Mouse (Mus musculus) midbrain, embryonic 14.5 days (tissue): ENCODE data around the gene Adgrb3. TPM values are rescaled to one million over a fixed set of nuclear protein-coding genes. Genes with fewer than 3 reads are reported as not detected.
A peak's percentile ranks its signal among the peaks of the same experiment; 100 is the strongest.

ENCODE experiments used
- ATAC-seq: fragments of 200-750 bp; cut with Nextera tagmentation; 2 replicates; pipeline ENCODE4 v1.8.0; 2017; ENCODE audit warnings: moderate number of reproducible peaks, moderate library complexity; ENCODE audit not compliant: low FRiP score, low TSS enrichment
- DNase-seq: peaks from one replicate; pipeline ENCODE4 v3.0.0-alpha.2; 2015
- H3K27ac ChIP-seq: fragments of 300-500 bp; sonication (generic); replicated peaks from 2 replicates; pipeline ENCODE4 v1.5.1; 2014; ENCODE audit warnings: mild to moderate bottlenecking, low read depth, low read length, moderate library complexity
- H3K27me3 ChIP-seq: fragments of 300-500 bp; sonication (generic); 2 replicates; pipeline ENCODE4 v1.6.1; 2014; ENCODE audit warnings: low read length, control low read depth, mixed read lengths; ENCODE audit not compliant: control insufficient read depth, insufficient read depth
- H3K36me3 ChIP-seq: fragments of 300-500 bp; sonication (generic); 2 replicates; pipeline ENCODE4 v1.6.1; 2014; ENCODE audit warnings: low read length, control low read depth; ENCODE audit not compliant: control insufficient read depth, insufficient read depth
- H3K4me1 ChIP-seq: fragments of 300-500 bp; sonication (generic); 2 replicates; pipeline ENCODE4 v1.6.1; 2014; ENCODE audit warnings: mild to moderate bottlenecking, antibody characterized with exemption, low read length, control low read depth; ENCODE audit not compliant: control insufficient read depth, insufficient read depth
- H3K4me2 ChIP-seq: fragments of 300-500 bp; sonication (generic); 2 replicates; pipeline ENCODE4 v1.6.1; 2014; ENCODE audit warnings: mild to moderate bottlenecking, low read length, moderate library complexity
- H3K4me3 ChIP-seq: fragments of 300-500 bp; sonication (generic); replicated peaks from 2 replicates; pipeline ENCODE4 v1.5.1; 2014; ENCODE audit warnings: low read depth, low read length
- H3K9ac ChIP-seq: fragments of 300-500 bp; sonication (generic); replicated peaks from 2 replicates; pipeline ENCODE4 v1.6.1; 2014; ENCODE audit warnings: mild to moderate bottlenecking, low read length, moderate library complexity
- H3K9me3 ChIP-seq: fragments of 300-500 bp; sonication (generic); 2 replicates; pipeline ENCODE4 v1.6.1; 2016; ENCODE audit warnings: low read length, control low read depth, mixed read lengths; ENCODE audit not compliant: control insufficient read depth
- WGBS: fragments of 180-500 bp; shearing (Covaris S2); extraction: QIAGEN DNeasy Blood & Tissue Kit; methylation state at CpG from one replicate; pipeline ENCODE4 v1.1.7; 2014; 5-methylcytosine and 5-hydroxymethylcytosine counted together
- polyA plus RNA-seq: library from polyadenylated mRNA; unstranded; fragments of >200 nt; fragmentation: Nextera tagmentation; extraction: Ambion mirVana; gene quantifications from 2 replicates; pipeline ENCODE4 v1.2.1, GENCODE M21; 2014

The Adgrb3 gene
- polyA plus RNA-seq, 1 experiment from 2014 or later, result 67.6 TPM

GRCm38 (mm10) chr1:25115512-25115911 is 714.0 kb downstream of the Adgrb3 start:
- Histone ChIP-seq H3K27ac (no peak overlapping the region), H3K4me3 (no peak overlapping the region), H3K36me3 (no peaks in the 10 kb centered on the region), H3K4me1 (no peaks in the 10 kb centered on the region), H3K9ac (no peak overlapping the region), H3K27me3 (no peaks in the 10 kb centered on the region), H3K4me2 (no peak overlapping the region), H3K9me3 (no peaks in the 10 kb centered on the region)
- WGBS, result 72% methylated on average over 11 of the region's 11 CpGs
- no peak for DNase-seq
- no peak for ATAC-seq

- DNase-seq, result peak; percentile 78
- Histone ChIP-seq H3K9ac (no peak overlapping the region), H3K4me3 (no peak overlapping the region), H3K27me3 (no peaks in the 10 kb centered on the region), H3K9me3 (no peaks in the 10 kb centered on the region), H3K36me3 (no peaks in the 10 kb centered on the region), H3K27ac (peak overlapping the region; percentile 73), H3K4me2 (no peak overlapping the region), H3K4me1 (peaks cover 17% of the 10 kb centered on the region; the same call in 1 of the 2 replicates)
- 11% methylated on average over 3 of the region's 3 CpGs for WGBS
- peak; percentile 24; the same call in 1 of the 2 replicates for ATAC-seq
Observed at GRCm38 (mm10) chr1:25107500-25108101, 721.9 kb downstream of the Adgrb3 start.

- DNase-seq (no peak), ATAC-seq (no peak)
- H3K4me1 ChIP-seq, result peaks cover 17% of the 10 kb centered on the region; the same call in 1 of the 2 replicates
- H3K4me3 ChIP-seq, result no peak overlapping the region
- no peaks in the 10 kb centered on the region for H3K9me3 ChIP-seq
- H3K27ac ChIP-seq, result peak overlapping the region; percentile 73
- no peak overlapping the region for H3K4me2 ChIP-seq
- H3K27me3 ChIP-seq, result no peaks in the 10 kb centered on the region
- no peaks in the 10 kb centered on the region for H3K36me3 ChIP-seq
- WGBS, result 74% methylated on average over 6 of the region's 6 CpGs
- H3K9ac ChIP-seq, result no peak overlapping the region
Observed at GRCm38 (mm10) chr1:25106679-25107078, 722.8 kb downstream of the Adgrb3 start.

GRCm38 (mm10) chr1:25105367-25105766 is 724.1 kb downstream of the Adgrb3 start:
- no peaks in the 10 kb centered on the region for H3K9me3 ChIP-seq
- no peak overlapping the region for H3K4me2 ChIP-seq
- no peak for ATAC-seq
- DNase-seq, result peak; percentile 41
- peaks cover 17% of the 10 kb centered on the region; the same call in 1 of the 2 replicates for H3K4me1 ChIP-seq
- WGBS, result 69% methylated on average over 4 of the region's 4 CpGs
- no peaks in the 10 kb centered on the region for H3K27me3 ChIP-seq
- no peak overlapping the region for H3K9ac ChIP-seq
- peaks cover 4% of the 10 kb centered on the region for H3K36me3 ChIP-seq
- H3K27ac ChIP-seq, result no peak overlapping the region
- H3K4me3 ChIP-seq, result no peak overlapping the region

- Histone ChIP-seq H3K27ac (0 out of 2 replicates have a peak overlapping the region, but pooled peaks have one; percentile 10), H3K4me2 (no peak overlapping the region), H3K27me3 (no peaks in the 10 kb centered on the region), H3K36me3 (no peaks in the 10 kb centered on the region), H3K9me3 (no peaks in the 10 kb centered on the region), H3K4me1 (peaks cover 9% of the 10 kb centered on the region; the same call in 1 of the 2 replicates), H3K9ac (no peak overlapping the region), H3K4me3 (no peak overlapping the region)
- ATAC-seq, result no peak
- WGBS, result 5% methylated on average over 5 of the region's 5 CpGs
- DNase-seq, result peak; percentile 35
Observed at GRCm38 (mm10) chr1:25088010-25088719, 741.3 kb downstream of the Adgrb3 start.

GRCm38 (mm10) chr1:25085616-25086372 is 743.7 kb downstream of the Adgrb3 start:
- H3K4me1 ChIP-seq, result peaks cover 9% of the 10 kb centered on the region; the same call in 1 of the 2 replicates
- no peak overlapping the region for H3K9ac ChIP-seq
- 0 out of 2 replicates have a peak, but pooled peaks have one; percentile 57 for ATAC-seq

GRCm38 (mm10) chr1:25082377-25082776 is 747.1 kb downstream of the Adgrb3 start:
- DNase-seq, result peak; percentile 65

More at GRCm38 (mm10) chr1:25085616-25086372, 743.7 kb downstream of the Adgrb3 start:
- H3K27ac ChIP-seq, result peak overlapping the region; percentile 58; the same call in 1 of the 2 replicates
- no peak overlapping the region for H3K4me2 ChIP-seq
- no peaks in the 10 kb centered on the region for H3K9me3 ChIP-seq
- WGBS, result 55% methylated on average over 14 of the region's 14 CpGs
- DNase-seq, result peak; percentile 47
- H3K4me3 ChIP-seq, result no peak overlapping the region
- no peaks in the 10 kb centered on the region for H3K36me3 ChIP-seq
- H3K27me3 ChIP-seq, result no peaks in the 10 kb centered on the region

GRCm38 (mm10) chr1:25081265-25081849 is 748.1 kb downstream of the Adgrb3 start:
- Histone ChIP-seq H3K4me2 (no peak overlapping the region), H3K9me3 (no peaks in the 10 kb centered on the region), H3K4me1 (peaks cover 5% of the 10 kb centered on the region; the same call in 1 of the 2 replicates), H3K4me3 (no peak overlapping the region), H3K27ac (no peak overlapping the region), H3K36me3 (no peaks in the 10 kb centered on the region), H3K9ac (no peak overlapping the region), H3K27me3 (no peaks in the 10 kb centered on the region)
- no peak for DNase-seq
- ATAC-seq, result no peak
- 70% methylated on average over 4 of the region's 4 CpGs for WGBS

More at GRCm38 (mm10) chr1:25082377-25082776, 747.1 kb downstream of the Adgrb3 start:
- no peak overlapping the region for H3K9ac ChIP-seq
- no peak for ATAC-seq
- H3K27ac ChIP-seq, result no peak overlapping the region
- no peak overlapping the region for H3K4me3 ChIP-seq
- no peaks in the 10 kb centered on the region for H3K36me3 ChIP-seq
- 52% methylated on average over 8 of the region's 8 CpGs for WGBS
- no peak overlapping the region for H3K4me2 ChIP-seq
- no peaks in the 10 kb centered on the region for H3K9me3 ChIP-seq
- H3K4me1 ChIP-seq, result peaks cover 5% of the 10 kb centered on the region; the same call in 1 of the 2 replicates
- H3K27me3 ChIP-seq, result no peaks in the 10 kb centered on the region
